Mouse (Mus musculus): Measurements from ENCODE around the gene Yjefn3. TPM values are rescaled to one million over a fixed set of nuclear protein-coding genes. Genes with fewer than 3 reads are reported as not detected.

Yjefn3 gene
- total RNA-seq, 4 experiments from 2014 or later = 0.38 to 1.3 TPM; not detected in 2

Other genes with a start within 250 kb of the Yjefn3 start
- 1 to 10 TPM; 2.4 to 3.6 (median 3.3) TPM for gene Zfp964, start 248.2 kb downstream of the Yjefn3 start, total RNA-seq (2022)
- gene Zfp869, start 192.0 kb downstream of the Yjefn3 start, total RNA-seq (2022) = 10 to 100 TPM; 22.4 to 28.2 (median 25.8) TPM
- 1 to 10 TPM; 4.0 to 5.6 (median 4.7) TPM for gene Zfp963, start 152.7 kb downstream of the Yjefn3 start, total RNA-seq (2022)
- 1 to 10 TPM in 3 of 4 experiments, under 1 TPM in 1; 0.52 to 3.2 (median 2.6) TPM for gene Gm20422, start 127.8 kb downstream of the Yjefn3 start, total RNA-seq (2022)
- gene Atp13a1, start 111.5 kb downstream of the Yjefn3 start, total RNA-seq (2022) = 10 to 100 TPM; 38.4 to 44.3 (median 40.4) TPM
- gene Zfp866, start 111.5 kb downstream of the Yjefn3 start, total RNA-seq (2022) = 10 to 100 TPM; 22.8 to 34.3 (median 28.7) TPM
- gene Gmip, start 94.0 kb downstream of the Yjefn3 start, total RNA-seq (2022) = 10 to 100 TPM; 14.3 to 23.7 (median 18.9) TPM
- 1 to 10 TPM; 2.4 to 4.8 (median 3.6) TPM for gene Lpar2, start 80.3 kb downstream of the Yjefn3 start, total RNA-seq (2022)
- 1 to 10 TPM; 1.7 to 3.7 (median 2.7) TPM for gene Pbx4, start 70.2 kb downstream of the Yjefn3 start, total RNA-seq (2022)
- under 1 TPM in 2 of 4 experiments, not detected in 2; 0.06 to 0.08 TPM for gene Cilp2, start 15.0 kb downstream of the Yjefn3 start, total RNA-seq (2022)
- under 1 TPM; 0.34 to 0.59 (median 0.38) TPM for gene Tssk6, start 528 bp downstream of the Yjefn3 start, total RNA-seq (2022)
- 100 to 1,000 TPM; 102 to 174 (median 123) TPM for gene Ndufa13, start 154 bp downstream of the Yjefn3 start, total RNA-seq (2022)
- 100 to 1,000 TPM in 3 of 4 experiments, 10 to 100 TPM in 1; 99.1 to 124 (median 106) TPM for gene Gatad2a, start 93.7 kb upstream of the Yjefn3 start, total RNA-seq (2022)
- gene Mau2, start 140.0 kb upstream of the Yjefn3 start, total RNA-seq (2022) = 10 to 100 TPM; 58.7 to 77.4 (median 63.3) TPM
- 10 to 100 TPM; 31.6 to 53.3 (median 39.2) TPM for gene Sugp1, start 140.1 kb upstream of the Yjefn3 start, total RNA-seq (2022)
- gene Tm6sf2, start 170.2 kb upstream of the Yjefn3 start, total RNA-seq (2022) = 1 to 10 TPM in 2 of 4 experiments, under 1 TPM in 2; 0.17 to 1.2 (median 0.85) TPM
- 1 to 10 TPM in 2 of 4 experiments, under 1 TPM in 2; 0.21 to 1.9 (median 0.92) TPM for gene Hapln4, start 180.7 kb upstream of the Yjefn3 start, total RNA-seq (2022)
- gene Ncan, start 218.2 kb upstream of the Yjefn3 start, total RNA-seq (2022) = 1 to 10 TPM in 1 of 4 experiments, under 1 TPM in 3; 0.20 to 1.5 (median 0.36) TPM
- 10 to 100 TPM; 24.5 to 26.7 (median 25.1) TPM for gene Nr2c2ap, start 228.6 kb upstream of the Yjefn3 start, total RNA-seq (2022)
- gene Rfxank, start 236.4 kb upstream of the Yjefn3 start, total RNA-seq (2022) = 10 to 100 TPM; 15.9 to 24.7 (median 21.9) TPM
- 10 to 100 TPM; 49.9 to 65.3 (median 59.3) TPM for gene Borcs8, start 236.8 kb upstream of the Yjefn3 start, total RNA-seq (2022)
- 1 to 10 TPM in 2 of 4 experiments, under 1 TPM in 2; 0.70 to 1.4 (median 0.99) TPM for gene Mef2b, start 237.0 kb upstream of the Yjefn3 start, total RNA-seq (2022)